Mouse (Mus musculus) lung, postnatal 14 days (tissue): ENCODE results near the gene Spryd4.
"Not testable (repeated sequence)": the region's sequence is repeated elsewhere in the genome, so short reads cannot be mapped to it uniquely, and the experiment has no call there.

Source experiments
- DNase-seq: peaks from one replicate; pipeline ENCODE4 v3.0.0; 2021

Gene Spryd4

GRCm38 (mm10) chr10:128211390-128212108 is at the start of gene Spryd4:
Gene Spryd4 (minus strand): TSS chr10:128211807.
- peak; percentile 90 for DNase-seq

- not testable (repeated sequence) for DNase-seq
Observed at GRCm38 (mm10) chr10:128260376-128260775, 48.8 kb upstream of the Spryd4 start.

- no peak for DNase-seq
Observed at GRCm38 (mm10) chr10:128259946-128260345, 48.3 kb upstream of the Spryd4 start.

GRCm38 (mm10) chr10:128258953-128259352 is 47.3 kb upstream of the Spryd4 start:
- no peak for DNase-seq

GRCm38 (mm10) chr10:128256328-128256727 is 44.7 kb upstream of the Spryd4 start:
- no peak for DNase-seq

GRCm38 (mm10) chr10:128255925-128256324 is 44.3 kb upstream of the Spryd4 start:
- no peak for DNase-seq

GRCm38 (mm10) chr10:128253677-128254255 is 42.2 kb upstream of the Spryd4 start, which contains the start of gene Apon:
Gene Apon (plus strand): TSS chr10:128254096.
- no peak for DNase-seq

- no peak for DNase-seq
Observed at GRCm38 (mm10) chr10:128250565-128250964, 39.0 kb upstream of the Spryd4 start.

- DNase-seq, result peak; percentile 36
Observed at GRCm38 (mm10) chr10:128247020-128247732, 35.6 kb upstream of the Spryd4 start.

GRCm38 (mm10) chr10:128244121-128244520 is 32.5 kb upstream of the Spryd4 start:
- no peak for DNase-seq

- DNase-seq, result no peak
Observed at GRCm38 (mm10) chr10:128243252-128243651, 31.6 kb upstream of the Spryd4 start.

GRCm38 (mm10) chr10:128240131-128240530 is 28.5 kb upstream of the Spryd4 start:
- no peak for DNase-seq

- DNase-seq, result no peak
Observed at GRCm38 (mm10) chr10:128239140-128239539, 27.5 kb upstream of the Spryd4 start.

- no peak for DNase-seq
Observed at GRCm38 (mm10) chr10:128237807-128238480, 26.3 kb upstream of the Spryd4 start.

GRCm38 (mm10) chr10:128236321-128236720 is 24.7 kb upstream of the Spryd4 start:
- DNase-seq, result no peak

- peak; percentile 67 for DNase-seq
Observed at GRCm38 (mm10) chr10:128232420-128232985, 20.9 kb upstream of the Spryd4 start.

- peak; percentile 88 for DNase-seq
Observed at GRCm38 (mm10) chr10:128231697-128232419, 20.3 kb upstream of the Spryd4 start, which contains the start of gene Timeless. Gene Timeless (plus strand): TSS chr10:128232065.

- no peak for DNase-seq
Observed at GRCm38 (mm10) chr10:128231146-128231545, 19.5 kb upstream of the Spryd4 start.

- no peak for DNase-seq
Observed at GRCm38 (mm10) chr10:128230582-128230981, 19.0 kb upstream of the Spryd4 start.

GRCm38 (mm10) chr10:128228009-128228408 is 16.4 kb upstream of the Spryd4 start:
- no peak for DNase-seq

- DNase-seq, result no peak
Observed at GRCm38 (mm10) chr10:128227592-128227991, 16.0 kb upstream of the Spryd4 start.

- no peak for DNase-seq
Observed at GRCm38 (mm10) chr10:128225538-128225937, 13.9 kb upstream of the Spryd4 start, which contains the start of gene Mip. Gene Mip (plus strand): TSS chr10:128225838.
